Mouse (Mus musculus) C2C12 (cell line): ENCODE measurements around the gene Lipf. TPM values are rescaled to one million over a fixed set of nuclear protein-coding genes. Genes with fewer than 3 reads are reported as not detected.

ENCODE experiments used
- H3K27me3 ChIP-seq: one replicate; pipeline ENCODE4 v1.6.1; 2011; ENCODE audit not compliant: control insufficient read depth, insufficient read depth, insufficient read length
- H3K36me3 ChIP-seq: one replicate; pipeline ENCODE4 v1.6.1; 2011; ENCODE audit not compliant: control insufficient read depth, insufficient read depth
- H3K4me3 ChIP-seq: one replicate; pipeline ENCODE4 v1.5.1; 2011; ENCODE audit warnings: mild to moderate bottlenecking, control low read depth; ENCODE audit not compliant: poor library complexity, insufficient read depth, severe bottlenecking
- H3K79me2 ChIP-seq: one replicate; pipeline ENCODE4 v1.6.1; 2011; ENCODE audit not compliant: control insufficient read depth, insufficient read depth
- H3K79me3 ChIP-seq: one replicate; pipeline ENCODE4 v1.6.1; 2011; ENCODE audit warnings: low read depth, control low read depth
- H3ac ChIP-seq: one replicate; pipeline ENCODE3; 2011; ENCODE audit warnings: low read depth; ENCODE audit not compliant: control insufficient read depth, insufficient read length
- CEBPB ChIP-seq: IDR thresholded peaks from one replicate; pipeline ENCODE4 v1.6.1; 2011; ENCODE audit warnings: low read depth, mild to moderate bottlenecking, control low read depth, moderate library complexity
- CTCF ChIP-seq: IDR thresholded peaks from one replicate; pipeline ENCODE4 v1.5.1; 2011; ENCODE audit not compliant: control insufficient read depth, insufficient read depth, insufficient read length
- FOSL1 ChIP-seq: IDR thresholded peaks from one replicate; pipeline ENCODE4 v1.8.0; 2011; ENCODE audit warnings: mild to moderate bottlenecking, low read length; ENCODE audit not compliant: poor library complexity, insufficient read depth, severe bottlenecking
- MAX ChIP-seq: IDR thresholded peaks from one replicate; pipeline ENCODE4 v1.6.1; 2011; ENCODE audit warnings: mild to moderate bottlenecking, control low read depth
- MYOD1 ChIP-seq: IDR thresholded peaks from one replicate; pipeline ENCODE4 v1.6.1; 2011; ENCODE audit warnings: low read depth; ENCODE audit not compliant: control insufficient read depth, insufficient read length
- MYOG ChIP-seq: IDR thresholded peaks from one replicate; pipeline ENCODE4 v1.6.1; 2011; ENCODE audit not compliant: control insufficient read depth, insufficient read length; ENCODE audit errors: extremely low read depth
- USF1 ChIP-seq: IDR thresholded peaks from one replicate; pipeline ENCODE4 v1.6.1; 2011; ENCODE audit warnings: low read depth, mild to moderate bottlenecking, control low read depth, moderate library complexity
- polyA plus RNA-seq: library from polyadenylated mRNA; unstranded; fragments of >200 nt; fragmentation: generic; extraction: Trizol; gene quantifications from one replicate; pipeline ENCODE4 v1.2.1, GENCODE M21; 2012; ENCODE audit warnings: missing spikeins

Gene Lipf
- polyA plus RNA-seq, 1 experiment, result not detected

- Histone ChIP-seq H3K4me3 (no peak overlapping the region), H3K79me2 (no peaks in the 10 kb centered on the region)
- TF ChIP-seq CTCF (no peak), USF1 (no peak), CEBPB (no peak), MYOG (no peak), MAX (no peak), MYOD1 (no peak), FOSL1 (no peak)
Observed at GRCm38 (mm10) chr19:34022759-34023158, 61.8 kb downstream of the Lipf start.

More at GRCm38 (mm10) chr19:34022759-34023158, 61.8 kb downstream of the Lipf start:
- Histone ChIP-seq H3K27me3 (no peaks in the 10 kb centered on the region), H3ac (no peak overlapping the region), H3K79me3 (no peaks in the 10 kb centered on the region), H3K36me3 (no peaks in the 10 kb centered on the region)

Other genes starting within 250 kb of the Lipf start
- not detected for gene Lipo2, start 209.8 kb upstream of the Lipf start, polyA plus RNA-seq
- gene Lipo3, start 199.2 kb upstream of the Lipf start, polyA plus RNA-seq, result not detected
- gene Lipo1, start 173.7 kb upstream of the Lipf start, polyA plus RNA-seq, result not detected
- not detected for gene Lipk, start 47.1 kb downstream of the Lipf start, polyA plus RNA-seq
- 0.06 TPM for gene Lipn, start 106.2 kb downstream of the Lipf start, polyA plus RNA-seq
- not detected for gene Lipm, start 139.7 kb downstream of the Lipf start, polyA plus RNA-seq
- gene Ankrd22, start 204.9 kb downstream of the Lipf start, polyA plus RNA-seq, result not detected
- 19.0 TPM for gene Stambpl1, start 231.0 kb downstream of the Lipf start, polyA plus RNA-seq